Mouse (Mus musculus) E14TG2a.4 (cell line): Measurements from ENCODE around the gene Sned1.
"Not testable (repeated sequence)": the region's sequence is repeated elsewhere in the genome, so short reads cannot be mapped to it uniquely, and the experiment has no call there.

Experiments
- H3K27me3 ChIP-seq: 2 replicates; pipeline ENCODE4 v1.6.1; 2014; ENCODE audit warnings: low read length, control low read depth; ENCODE audit not compliant: insufficient read depth
- H3K36me3 ChIP-seq: 2 replicates; pipeline ENCODE4 v1.6.1; 2014; ENCODE audit warnings: low read length, control low read depth; ENCODE audit not compliant: insufficient read depth
- H3K4me1 ChIP-seq: replicated peaks from 2 replicates; pipeline ENCODE4 v1.6.1; 2014; ENCODE audit warnings: low read depth, low read length, control low read depth
- H3K4me3 ChIP-seq: replicated peaks from 2 replicates; pipeline ENCODE4 v1.5.1; 2014; ENCODE audit warnings: mild to moderate bottlenecking, low read length
- H3K9me3 ChIP-seq: 2 replicates; pipeline ENCODE4 v1.6.1; 2014; ENCODE audit warnings: low read length, control low read depth
- CTCF ChIP-seq: conservative IDR thresholded peaks from 2 replicates; pipeline ENCODE4 v1.5.1; 2014; ENCODE audit warnings: low read length
- NANOG ChIP-seq: IDR thresholded peaks from 2 replicates; pipeline ENCODE4 v1.6.1; 2014; ENCODE audit warnings: borderline replicate concordance, low read length, mixed read lengths
- POU5F1 ChIP-seq: IDR thresholded peaks from 2 replicates; pipeline ENCODE4 v1.6.1; 2014; ENCODE audit warnings: low read length, borderline replicate concordance

Gene Sned1

GRCm38 (mm10) chr1:93271751-93272150 lies 36.1 kb downstream of the Sned1 start:
- H3K27me3 ChIP-seq, result no peaks in the 10 kb centered on the region; the same call in 1 of the 2 replicates
- peaks cover 5% of the 10 kb centered on the region; the same call in 1 of the 2 replicates for H3K9me3 ChIP-seq
- TF ChIP-seq POU5F1 (no peak), NANOG (no peak), CTCF (no peak)
- H3K4me3 ChIP-seq, result no peak overlapping the region
- H3K4me1 ChIP-seq, result peaks cover 23% of the 10 kb centered on the region
- H3K36me3 ChIP-seq, result peaks cover 12% of the 10 kb centered on the region; the same call in 1 of the 2 replicates

- H3K4me1 ChIP-seq, result peaks cover 26% of the 10 kb centered on the region
- peaks cover 12% of the 10 kb centered on the region; the same call in 1 of the 2 replicates for H3K36me3 ChIP-seq
- no peak overlapping the region for H3K4me3 ChIP-seq
- H3K9me3 ChIP-seq, result peaks cover 5% of the 10 kb centered on the region; the same call in 1 of the 2 replicates
- TF ChIP-seq CTCF (no peak), NANOG (no peak), POU5F1 (no peak)
- H3K27me3 ChIP-seq, result no peaks in the 10 kb centered on the region; the same call in 1 of the 2 replicates
Observed at GRCm38 (mm10) chr1:93272409-93272821, 36.8 kb downstream of the Sned1 start.

- peaks cover 26% of the 10 kb centered on the region for H3K4me1 ChIP-seq
- TF ChIP-seq CTCF (no peak), POU5F1 (no peak), NANOG (no peak; the same call in 1 of the 2 replicates)
Observed at GRCm38 (mm10) chr1:93275561-93275960, 39.9 kb downstream of the Sned1 start.

GRCm38 (mm10) chr1:93277041-93277440 lies 41.4 kb downstream of the Sned1 start:
- TF ChIP-seq CTCF (no peak), NANOG (no peak), POU5F1 (no peak)
- Histone ChIP-seq H3K9me3 (no peaks in the 10 kb centered on the region), H3K4me3 (no peak overlapping the region), H3K27me3 (0 out of 2 replicates have a peak, but pooled peaks cover 3% of the 10 kb centered on the region), H3K36me3 (peaks cover 12% of the 10 kb centered on the region; the same call in 1 of the 2 replicates), H3K4me1 (peaks cover 26% of the 10 kb centered on the region)

More at GRCm38 (mm10) chr1:93275561-93275960, 39.9 kb downstream of the Sned1 start:
- H3K4me3 ChIP-seq, result no peak overlapping the region
- no peaks in the 10 kb centered on the region for H3K9me3 ChIP-seq
- peaks cover under 1% of the 10 kb centered on the region; the same call in 1 of the 2 replicates for H3K27me3 ChIP-seq
- H3K36me3 ChIP-seq, result peaks cover 12% of the 10 kb centered on the region; the same call in 1 of the 2 replicates

GRCm38 (mm10) chr1:93289678-93290214 lies 54.1 kb downstream of the Sned1 start:
- no peak for TF ChIP-seq CTCF
- TF ChIP-seq NANOG, result no peak
- no peak for TF ChIP-seq POU5F1
- Histone ChIP-seq H3K36me3 (peaks cover 56% of the 10 kb centered on the region), H3K4me1 (peaks cover 2% of the 10 kb centered on the region; the same call in 1 of the 2 replicates), H3K9me3 (no peaks in the 10 kb centered on the region), H3K4me3 (no peak overlapping the region), H3K27me3 (no peaks in the 10 kb centered on the region)

GRCm38 (mm10) chr1:93290956-93291355 lies 55.3 kb downstream of the Sned1 start:
- H3K4me3 ChIP-seq, result no peak overlapping the region
- H3K9me3 ChIP-seq, result no peaks in the 10 kb centered on the region
- H3K27me3 ChIP-seq, result no peaks in the 10 kb centered on the region
- TF ChIP-seq NANOG (no peak), CTCF (no peak), POU5F1 (no peak)
- H3K4me1 ChIP-seq, result peaks cover 2% of the 10 kb centered on the region; the same call in 1 of the 2 replicates
- peaks cover 53% of the 10 kb centered on the region for H3K36me3 ChIP-seq

GRCm38 (mm10) chr1:93291591-93291990 lies 56.0 kb downstream of the Sned1 start:
- H3K4me3 ChIP-seq, result no peak overlapping the region
- TF ChIP-seq POU5F1 (no peak), CTCF (no peak), NANOG (no peak)

GRCm38 (mm10) chr1:93292006-93292405 lies 56.4 kb downstream of the Sned1 start:
- TF ChIP-seq POU5F1, result no peak
- no peak for TF ChIP-seq CTCF
- no peak for TF ChIP-seq NANOG
- Histone ChIP-seq H3K9me3 (no peaks in the 10 kb centered on the region), H3K4me1 (peaks cover 2% of the 10 kb centered on the region; the same call in 1 of the 2 replicates), H3K27me3 (no peaks in the 10 kb centered on the region), H3K36me3 (peaks cover 55% of the 10 kb centered on the region), H3K4me3 (no peak overlapping the region)

More at GRCm38 (mm10) chr1:93291591-93291990, 56.0 kb downstream of the Sned1 start:
- H3K9me3 ChIP-seq, result no peaks in the 10 kb centered on the region
- H3K36me3 ChIP-seq, result peaks cover 53% of the 10 kb centered on the region
- peaks cover 2% of the 10 kb centered on the region; the same call in 1 of the 2 replicates for H3K4me1 ChIP-seq
- no peaks in the 10 kb centered on the region for H3K27me3 ChIP-seq

GRCm38 (mm10) chr1:93294491-93294890 lies 58.9 kb downstream of the Sned1 start:
- H3K27me3 ChIP-seq, H3K9me3 ChIP-seq, H3K4me3 ChIP-seq: not testable (repeated sequence)
- Histone ChIP-seq H3K4me1 (peaks cover 17% of the 10 kb centered on the region), H3K36me3 (peaks cover 59% of the 10 kb centered on the region)
